Mouse (Mus musculus): Measurements from ENCODE around the gene Smg1. TPM values are rescaled to one million over a fixed set of nuclear protein-coding genes. Genes with fewer than 3 reads are reported as not detected.
A peak's percentile ranks its signal among the peaks of the same experiment; 100 is the strongest.
"Not testable (repeated sequence)": the region's sequence is repeated elsewhere in the genome, so short reads cannot be mapped to it uniquely, and the experiment has no call there.

Gene Smg1
- polyA plus RNA-seq, 1 experiment from 2014 or later, result 4.0 TPM

DNA sequence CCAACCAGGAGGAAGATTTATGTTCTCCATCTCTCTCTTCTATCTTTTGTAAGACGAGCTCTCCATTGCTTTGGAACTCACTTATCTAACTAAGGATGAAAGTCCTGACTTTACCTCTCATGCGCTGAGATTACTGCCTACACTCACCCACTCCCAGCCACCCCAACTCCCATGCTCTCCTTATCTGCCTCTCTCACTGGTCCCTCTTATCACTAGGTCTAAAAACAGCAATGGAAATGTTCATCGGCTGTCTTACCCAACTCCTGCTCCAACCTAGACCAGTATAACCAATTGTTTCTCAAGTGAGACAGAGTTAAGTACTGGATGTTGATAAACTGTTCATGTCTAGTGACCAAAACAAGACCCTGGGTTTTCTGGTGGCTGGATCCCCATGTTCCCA is 62.3 kb downstream of the Smg1 start:
- peaks cover 75% of the 10 kb centered on the region for H3K36me3 ChIP-seq (replicated peaks; ENCODE audit: insufficient read depth, low read length)
- no peaks in the 10 kb centered on the region for H3K27me3 ChIP-seq (ENCODE audit: insufficient read depth, low read length)
- TF ChIP-seq CTCF (IDR thresholded peaks at IDR 0.05; ENCODE audit: low read depth), result no peak
- no peak for TF ChIP-seq EP300 (IDR thresholded peaks at IDR 0.05; ENCODE audit: low read depth)
- H3K4me1 ChIP-seq (ENCODE audit: insufficient read depth), result no peaks in the 10 kb centered on the region
- no peaks in the 10 kb centered on the region for H3K9me3 ChIP-seq (ENCODE audit: low read length)
- ATAC-seq (no peak), DNase-seq (no peak)
- H3K4me2 ChIP-seq (ENCODE audit: low read depth, low read length), result no peak overlapping the region
- 47% methylated on average over 3 of the region's 3 CpGs for WGBS (ENCODE audit: insufficient replicate concordance)
- H3K27ac ChIP-seq (ENCODE audit: low read depth), result 0 out of 2 replicates have a peak overlapping the region, but pooled peaks have one; percentile 7
- no peak overlapping the region for H3K9ac ChIP-seq (replicated peaks)
- no peak overlapping the region for H3K4me3 ChIP-seq (ENCODE audit: low read depth, low read length)

DNA sequence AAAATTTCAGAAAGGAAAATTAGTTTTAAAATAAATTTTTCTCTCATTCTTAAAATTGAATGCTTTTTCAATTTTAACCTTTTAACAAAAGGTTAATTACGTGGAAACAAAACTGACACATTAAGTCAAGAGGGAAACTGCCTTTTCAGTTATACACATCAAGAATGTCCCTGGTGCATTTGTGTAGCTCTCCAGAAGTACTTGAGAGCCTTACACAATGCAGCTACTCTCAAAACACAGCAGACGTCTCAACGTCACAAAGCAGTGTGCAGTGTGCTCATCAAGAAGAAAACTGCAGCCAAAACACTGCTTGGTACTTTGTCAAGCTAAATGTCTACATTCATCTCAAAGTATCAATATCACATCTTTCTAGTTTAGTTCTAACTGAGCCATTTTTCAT is 63.7 kb downstream of the Smg1 start:
- Histone ChIP-seq H3K27me3 (ENCODE audit: insufficient read depth, low read length) (no peaks in the 10 kb centered on the region), H3K4me1 (ENCODE audit: insufficient read depth) (no peaks in the 10 kb centered on the region), H3K4me3 (ENCODE audit: low read depth, low read length) (no peak overlapping the region), H3K9ac (replicated peaks) (no peak overlapping the region), H3K36me3 (replicated peaks; ENCODE audit: insufficient read depth, low read length) (peaks cover 68% of the 10 kb centered on the region), H3K4me2 (ENCODE audit: low read depth, low read length) (no peak overlapping the region), H3K9me3 (ENCODE audit: low read length) (no peaks in the 10 kb centered on the region), H3K27ac (ENCODE audit: low read depth) (no peak overlapping the region)
- DNase-seq (no peak), ATAC-seq (no peak)
- TF ChIP-seq EP300 (IDR thresholded peaks at IDR 0.05; ENCODE audit: low read depth) (no peak), CTCF (IDR thresholded peaks at IDR 0.05; ENCODE audit: low read depth) (no peak)
- WGBS (ENCODE audit: insufficient replicate concordance), result 91% methylated on average over 3 of the region's 3 CpGs

DNA sequence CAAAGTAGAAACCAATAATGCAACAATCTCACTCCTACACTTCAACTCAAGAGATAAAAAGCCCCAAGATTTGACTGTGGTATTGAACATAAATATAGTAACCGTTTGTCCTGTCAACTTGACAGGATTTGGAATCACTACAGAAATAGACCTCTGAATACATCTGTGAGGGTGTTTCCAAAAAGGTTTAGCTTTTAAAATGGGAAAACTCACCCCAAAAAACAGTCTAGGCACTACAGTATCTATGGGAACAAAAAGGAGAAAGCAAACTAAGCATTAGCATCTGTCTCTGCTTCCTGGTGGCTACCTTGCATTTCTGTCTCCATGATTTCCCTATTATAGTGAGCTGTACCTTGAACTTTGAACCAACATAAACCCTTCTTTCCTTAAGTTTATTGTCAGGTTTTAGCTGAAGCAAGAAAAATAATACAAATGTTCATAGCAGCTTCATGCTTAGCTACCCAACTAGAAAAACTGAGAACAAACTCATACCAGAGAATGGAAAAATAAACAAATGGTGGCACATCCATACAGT is 67.6 kb downstream of the Smg1 start:
- H3K4me3 ChIP-seq (ENCODE audit: low read depth, low read length), result no peak overlapping the region
- H3K9ac ChIP-seq (replicated peaks), result no peak overlapping the region
- H3K27ac ChIP-seq (ENCODE audit: low read depth), result no peak overlapping the region
- H3K4me2 ChIP-seq (ENCODE audit: low read depth, low read length), result no peak overlapping the region
- no peaks in the 10 kb centered on the region for H3K27me3 ChIP-seq (ENCODE audit: insufficient read depth, low read length)
- no peak for DNase-seq
- no peak for ATAC-seq
- 60% methylated on average over 1 of the region's 1 CpGs for WGBS (ENCODE audit: insufficient replicate concordance)
- no peaks in the 10 kb centered on the region for H3K9me3 ChIP-seq (ENCODE audit: low read length)
- TF ChIP-seq CTCF (IDR thresholded peaks at IDR 0.05; ENCODE audit: low read depth), result no peak
- TF ChIP-seq EP300 (IDR thresholded peaks at IDR 0.05; ENCODE audit: low read depth), result no peak
- peaks cover 64% of the 10 kb centered on the region for H3K36me3 ChIP-seq (replicated peaks; ENCODE audit: insufficient read depth, low read length)
- no peaks in the 10 kb centered on the region for H3K4me1 ChIP-seq (ENCODE audit: insufficient read depth)

DNA sequence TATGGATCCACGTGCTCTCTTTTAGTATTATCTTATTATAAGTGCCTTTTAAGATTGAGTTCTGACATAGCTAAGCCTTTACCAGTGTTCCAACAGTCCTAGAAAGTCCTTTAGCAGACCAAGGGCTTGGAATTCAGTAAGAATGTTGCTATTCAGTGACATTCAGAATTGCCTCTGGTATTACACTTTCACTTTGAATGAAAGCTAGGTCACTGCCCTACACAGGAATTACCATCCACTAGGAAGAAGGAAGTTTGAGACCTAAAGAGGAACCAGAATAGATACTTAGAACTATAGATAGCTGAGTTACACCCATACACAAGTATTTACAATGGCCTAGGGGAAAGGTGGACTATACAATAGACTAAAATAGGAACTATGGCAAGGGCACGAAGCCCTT is 73.3 kb downstream of the Smg1 start:
- not testable (repeated sequence) for H3K27ac ChIP-seq (ENCODE audit: low read depth); H3K4me2 ChIP-seq (ENCODE audit: low read depth, low read length); H3K27me3 ChIP-seq (ENCODE audit: insufficient read depth, low read length); DNase-seq; H3K4me1 ChIP-seq (ENCODE audit: insufficient read depth); H3K9ac ChIP-seq (replicated peaks); ATAC-seq; H3K4me3 ChIP-seq (ENCODE audit: low read depth, low read length); H3K9me3 ChIP-seq (ENCODE audit: low read length)
- H3K36me3 ChIP-seq (replicated peaks; ENCODE audit: insufficient read depth, low read length), result peaks cover 73% of the 10 kb centered on the region
- 70% methylated on average over 2 of the region's 2 CpGs for WGBS (ENCODE audit: insufficient replicate concordance)

DNA sequence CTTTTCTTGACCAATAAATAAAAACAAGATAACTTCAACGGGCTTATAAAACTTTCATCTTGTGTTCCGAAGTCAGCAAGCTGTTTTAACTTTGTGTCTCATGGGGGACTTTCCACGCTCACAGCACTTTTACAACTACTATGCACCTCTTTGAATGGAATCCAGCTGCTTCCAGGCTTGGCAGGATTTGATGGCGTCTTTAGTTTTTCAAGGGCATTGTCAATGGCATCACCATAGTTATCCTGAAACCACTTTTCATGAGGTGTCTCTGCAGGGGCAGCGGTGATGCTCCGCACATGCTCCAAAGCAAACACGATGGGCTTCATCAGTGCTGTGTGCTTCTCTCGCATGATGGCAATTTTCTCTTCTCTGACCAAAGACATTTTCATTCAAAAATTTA is 80.5 kb downstream of the Smg1 start:
- no peak for TF ChIP-seq EP300 (IDR thresholded peaks at IDR 0.05; ENCODE audit: low read depth)
- no peak for TF ChIP-seq CTCF (IDR thresholded peaks at IDR 0.05; ENCODE audit: low read depth)
- Histone ChIP-seq H3K27ac (ENCODE audit: low read depth) (no peak overlapping the region), H3K27me3 (ENCODE audit: insufficient read depth, low read length) (no peaks in the 10 kb centered on the region), H3K9ac (replicated peaks) (no peak overlapping the region), H3K4me1 (ENCODE audit: insufficient read depth) (no peaks in the 10 kb centered on the region), H3K9me3 (ENCODE audit: low read length) (no peaks in the 10 kb centered on the region), H3K36me3 (replicated peaks; ENCODE audit: insufficient read depth, low read length) (peaks cover 55% of the 10 kb centered on the region), H3K4me3 (ENCODE audit: low read depth, low read length) (no peak overlapping the region), H3K4me2 (ENCODE audit: low read depth, low read length) (no peak overlapping the region)
- 91% methylated on average over 8 of the region's 8 CpGs for WGBS (ENCODE audit: insufficient replicate concordance)
- DNase-seq, result no peak
- ATAC-seq, result no peak

DNA sequence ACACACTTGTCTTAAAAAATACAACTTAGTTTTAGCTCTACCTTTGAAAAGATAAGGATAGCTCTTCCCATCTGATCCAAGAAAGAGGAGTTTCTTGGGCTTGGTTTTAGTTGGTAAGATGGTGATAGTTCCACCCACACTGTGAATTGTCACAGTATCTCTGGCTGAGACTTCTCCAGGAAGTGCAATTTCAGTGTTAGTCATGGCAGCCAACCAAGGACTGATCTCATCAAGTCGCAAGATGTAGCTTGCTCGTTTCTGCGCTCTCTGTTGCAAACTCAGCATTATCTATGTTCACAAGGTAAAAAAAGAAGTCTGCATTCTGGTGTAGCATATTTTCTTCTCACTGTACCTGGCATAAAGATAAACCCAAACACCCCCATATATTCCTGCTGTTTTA is 83.3 kb downstream of the Smg1 start:
- H3K36me3 ChIP-seq (replicated peaks; ENCODE audit: insufficient read depth, low read length), result peaks cover 53% of the 10 kb centered on the region
- no peak for ATAC-seq
- 83% methylated on average over 3 of the region's 3 CpGs for WGBS (ENCODE audit: insufficient replicate concordance)

DNA sequence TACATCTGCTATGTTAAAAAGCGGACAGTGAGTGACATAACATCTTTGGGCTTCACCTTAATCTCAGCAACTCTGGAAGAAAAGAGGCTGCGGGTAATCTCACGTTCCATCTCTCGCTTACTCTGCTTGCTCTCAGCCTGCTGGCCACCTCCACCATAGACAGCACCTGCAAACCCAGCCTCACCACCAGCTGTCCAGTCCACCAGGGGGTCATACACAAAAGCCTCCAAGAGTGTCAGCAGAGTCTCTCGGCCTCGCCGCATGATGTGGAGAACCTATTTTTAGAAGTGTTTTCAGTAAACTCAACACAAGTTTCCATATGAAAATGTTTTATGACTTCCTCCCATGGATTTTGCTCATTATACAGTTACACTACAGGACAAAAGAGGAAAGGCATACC is 87.0 kb downstream of the Smg1 start:
- H3K4me1 ChIP-seq (ENCODE audit: insufficient read depth), result no peaks in the 10 kb centered on the region
- ATAC-seq (no peak), DNase-seq (no peak)
- no peak for TF ChIP-seq EP300 (IDR thresholded peaks at IDR 0.05; ENCODE audit: low read depth)
- TF ChIP-seq CTCF (IDR thresholded peaks at IDR 0.05; ENCODE audit: low read depth), result no peak
- H3K27ac ChIP-seq (ENCODE audit: low read depth), result no peak overlapping the region
- WGBS (ENCODE audit: insufficient replicate concordance), result 88% methylated on average over 7 of the region's 7 CpGs
- no peaks in the 10 kb centered on the region for H3K9me3 ChIP-seq (ENCODE audit: low read length)
- no peak overlapping the region for H3K4me2 ChIP-seq (ENCODE audit: low read depth, low read length)
- H3K9ac ChIP-seq (replicated peaks), result no peak overlapping the region
- H3K27me3 ChIP-seq (ENCODE audit: insufficient read depth, low read length), result no peaks in the 10 kb centered on the region
- H3K36me3 ChIP-seq (replicated peaks; ENCODE audit: insufficient read depth, low read length), result peaks cover 74% of the 10 kb centered on the region
- no peak overlapping the region for H3K4me3 ChIP-seq (ENCODE audit: low read depth, low read length)

More for the DNA sequence above, 83.3 kb downstream of the Smg1 start:
- H3K4me1 ChIP-seq (ENCODE audit: insufficient read depth), result no peaks in the 10 kb centered on the region
- no peaks in the 10 kb centered on the region for H3K27me3 ChIP-seq (ENCODE audit: insufficient read depth, low read length)
- H3K4me3 ChIP-seq (ENCODE audit: low read depth, low read length), result no peak overlapping the region
- no peak overlapping the region for H3K4me2 ChIP-seq (ENCODE audit: low read depth, low read length)
- H3K27ac ChIP-seq (ENCODE audit: low read depth), result no peak overlapping the region
- TF ChIP-seq EP300 (IDR thresholded peaks at IDR 0.05; ENCODE audit: low read depth) (no peak), CTCF (IDR thresholded peaks at IDR 0.05; ENCODE audit: low read depth) (no peak)
- no peak overlapping the region for H3K9ac ChIP-seq (replicated peaks)
- no peaks in the 10 kb centered on the region for H3K9me3 ChIP-seq (ENCODE audit: low read length)
- DNase-seq, result no peak
